Mouse (Mus musculus) lung, postnatal 25 days (tissue): ENCODE measurements around the gene Adarb1.

Source experiments
- DNase-seq: peaks from one replicate; pipeline ENCODE4 v3.0.0; 2022; ENCODE audit warnings: low spot score

The Adarb1 gene

GRCm38 (mm10) chr10:77383045-77383444, 35.0 kb downstream of the Adarb1 start:
- DNase-seq, result no peak

GRCm38 (mm10) chr10:77381191-77381590, 36.9 kb downstream of the Adarb1 start:
- DNase-seq, result no peak

- no peak for DNase-seq
Measured at GRCm38 (mm10) chr10:77380716-77381115, 37.4 kb downstream of the Adarb1 start.

- no peak for DNase-seq
Measured at GRCm38 (mm10) chr10:77379199-77379598, 38.9 kb downstream of the Adarb1 start.

GRCm38 (mm10) chr10:77376056-77376455, 42.0 kb downstream of the Adarb1 start:
- DNase-seq, result no peak

GRCm38 (mm10) chr10:77374948-77375347, 43.1 kb downstream of the Adarb1 start:
- DNase-seq, result no peak

GRCm38 (mm10) chr10:77374407-77374806, 43.7 kb downstream of the Adarb1 start:
- DNase-seq, result no peak

GRCm38 (mm10) chr10:77370129-77370528, 47.9 kb downstream of the Adarb1 start:
- DNase-seq, result no peak

- no peak for DNase-seq
Measured at GRCm38 (mm10) chr10:77367973-77368372, 50.1 kb downstream of the Adarb1 start.

GRCm38 (mm10) chr10:77366959-77367358, 51.1 kb downstream of the Adarb1 start:
- no peak for DNase-seq

GRCm38 (mm10) chr10:77365212-77365611, 52.9 kb downstream of the Adarb1 start:
- DNase-seq, result no peak

GRCm38 (mm10) chr10:77360486-77360885, 57.6 kb downstream of the Adarb1 start:
- no peak for DNase-seq

GRCm38 (mm10) chr10:77357957-77358356, 60.1 kb downstream of the Adarb1 start:
- no peak for DNase-seq

- DNase-seq, result peak; percentile 63
Measured at GRCm38 (mm10) chr10:77353031-77353745, 64.9 kb downstream of the Adarb1 start.

GRCm38 (mm10) chr10:77342842-77343241, 75.2 kb downstream of the Adarb1 start:
- no peak for DNase-seq

- DNase-seq, result no peak
Measured at GRCm38 (mm10) chr10:77341711-77342110, 76.4 kb downstream of the Adarb1 start.

GRCm38 (mm10) chr10:77341059-77341458, 77.0 kb downstream of the Adarb1 start:
- DNase-seq, result no peak

- no peak for DNase-seq
Measured at GRCm38 (mm10) chr10:77339871-77340341, 78.2 kb downstream of the Adarb1 start.

GRCm38 (mm10) chr10:77333518-77333917, 84.6 kb downstream of the Adarb1 start:
- DNase-seq, result no peak

GRCm38 (mm10) chr10:77329446-77330094, 88.5 kb downstream of the Adarb1 start:
- no peak for DNase-seq

GRCm38 (mm10) chr10:77324716-77325115, 93.4 kb downstream of the Adarb1 start:
- DNase-seq, result no peak

- no peak for DNase-seq
Measured at GRCm38 (mm10) chr10:77321611-77322010, 96.5 kb downstream of the Adarb1 start.

GRCm38 (mm10) chr10:77321001-77321400, 97.1 kb downstream of the Adarb1 start:
- no peak for DNase-seq

- DNase-seq, result no peak
Measured at GRCm38 (mm10) chr10:77315682-77316081, 102.4 kb downstream of the Adarb1 start.
